16 mouse cellular contexts compared by ENCODE assay signal in genomic region chr14:57543420-57544039, GRCm38 (mm10).
"Had no signal": no experiment of that assay in that cellular context is flagged by ENCODE, and none has a peak within 500 bp of the region (broad histone marks: within the 10 kb centered on the region; RNA-seq: fewer than 3 reads in every experiment).

No protein-coding gene starts in this region.

- H3K36me3 ChIP-seq: liver, embryonic 13.5 days; midbrain, embryonic 12.5 days had no signal

- DNase-seq: kidney, adult 9 months; kidney, postnatal 36 days; left cerebral cortex, postnatal 4 days; liver, embryonic 13.5 days; lung, adult 18-20 months; retina, postnatal 1 day; right cerebral cortex, postnatal 4 days; spleen, adult 18-20 months; thymus, adult 2 months; thymus, postnatal 25 days had no signal

- H3K4me3 ChIP-seq: layer of hippocampus, adult 2 months; limb, embryonic 13.5 days; liver, embryonic 13.5 days; midbrain, embryonic 12.5 days; neural tube, embryonic 13.5 days had no signal

- H3K9ac ChIP-seq: limb, embryonic 13.5 days; liver, embryonic 13.5 days; midbrain, embryonic 12.5 days; neural tube, embryonic 13.5 days had no signal

- H3K9me3 ChIP-seq: liver, embryonic 13.5 days; midbrain, embryonic 12.5 days; neural tube, embryonic 13.5 days had no signal

- H3K27me3 ChIP-seq: limb, embryonic 13.5 days; neural tube, embryonic 13.5 days had no signal

- H3K4me2 ChIP-seq: limb, embryonic 13.5 days; liver, embryonic 13.5 days; midbrain, embryonic 12.5 days; neural tube, embryonic 13.5 days had no signal

- H3K27ac ChIP-seq: kidney, postnatal 0 days; layer of hippocampus, adult 2 months; limb, embryonic 13.5 days; liver, embryonic 13.5 days; midbrain, embryonic 12.5 days; neural tube, embryonic 13.5 days had no signal

- H3K4me1 ChIP-seq: neural tube, embryonic 13.5 days had no signal

- ATAC-seq: midbrain, embryonic 16.5 days had no signal
